Mouse (Mus musculus): ENCODE results near the gene Tmem191c. TPM values are rescaled to one million over a fixed set of nuclear protein-coding genes. Genes with fewer than 3 reads are reported as not detected.

The Tmem191c gene
- polyA plus RNA-seq, 1 experiment from 2014 or later: 15.0 TPM

- Histone ChIP-seq H3K4me3 (ENCODE audit: low read length) (no peak overlapping the region), H3K9ac (ENCODE audit: low read length) (no peak overlapping the region), H3K9me3 (replicated peaks; ENCODE audit: control insufficient read depth, low read length) (no peaks in the 10 kb centered on the region), H3K27ac (ENCODE audit: low read length) (no peak overlapping the region), H3K36me3 (ENCODE audit: control insufficient read depth, insufficient read depth) (peaks cover 18% of the 10 kb centered on the region), H3K4me2 (ENCODE audit: low read depth, low read length) (no peak overlapping the region), H3K27me3 (ENCODE audit: control insufficient read depth, insufficient read depth, low read length) (no peaks in the 10 kb centered on the region), H3K4me1 (ENCODE audit: control insufficient read depth, insufficient read depth, low read length) (peaks cover 36% of the 10 kb centered on the region)
- WGBS: 56% methylated on average over 2 of the region's 2 CpGs
- ATAC-seq (replicated peaks; ENCODE audit: extremely low read depth, insufficient read depth, low FRiP score): no peak
Observed at GRCm38 (mm10) chr16:17255270-17255669, 20.6 kb upstream of the Tmem191c start.

- 71% methylated on average over 9 of the region's 9 CpGs for WGBS
- H3K4me1 ChIP-seq (ENCODE audit: control insufficient read depth, insufficient read depth, low read length): peaks cover 27% of the 10 kb centered on the region
- no peak for ATAC-seq (replicated peaks; ENCODE audit: extremely low read depth, insufficient read depth, low FRiP score)
Observed at GRCm38 (mm10) chr16:17257359-17257821, 18.5 kb upstream of the Tmem191c start.

GRCm38 (mm10) chr16:17258917-17259316 lies 17.0 kb upstream of the Tmem191c start:
- Histone ChIP-seq H3K4me1 (ENCODE audit: control insufficient read depth, insufficient read depth, low read length) (peaks cover 15% of the 10 kb centered on the region), H3K4me3 (ENCODE audit: low read length) (no peak overlapping the region), H3K27ac (ENCODE audit: low read length) (no peak overlapping the region), H3K36me3 (ENCODE audit: control insufficient read depth, insufficient read depth) (peaks cover 18% of the 10 kb centered on the region), H3K27me3 (ENCODE audit: control insufficient read depth, insufficient read depth, low read length) (no peaks in the 10 kb centered on the region), H3K9ac (ENCODE audit: low read length) (no peak overlapping the region), H3K4me2 (ENCODE audit: low read depth, low read length) (no peak overlapping the region), H3K9me3 (replicated peaks; ENCODE audit: control insufficient read depth, low read length) (no peaks in the 10 kb centered on the region)
- ATAC-seq (replicated peaks; ENCODE audit: extremely low read depth, insufficient read depth, low FRiP score): no peak
- 87% methylated on average over 12 of the region's 12 CpGs for WGBS

More at GRCm38 (mm10) chr16:17257359-17257821, 18.5 kb upstream of the Tmem191c start:
- H3K36me3 ChIP-seq (ENCODE audit: control insufficient read depth, insufficient read depth): peaks cover 18% of the 10 kb centered on the region
- H3K4me2 ChIP-seq (ENCODE audit: low read depth, low read length): no peak overlapping the region
- H3K9me3 ChIP-seq (replicated peaks; ENCODE audit: control insufficient read depth, low read length): no peaks in the 10 kb centered on the region
- no peak overlapping the region for H3K27ac ChIP-seq (ENCODE audit: low read length)
- H3K4me3 ChIP-seq (ENCODE audit: low read length): no peak overlapping the region
- no peak overlapping the region for H3K9ac ChIP-seq (ENCODE audit: low read length)
- H3K27me3 ChIP-seq (ENCODE audit: control insufficient read depth, insufficient read depth, low read length): no peaks in the 10 kb centered on the region

- Histone ChIP-seq H3K36me3 (ENCODE audit: control insufficient read depth, insufficient read depth) (peaks cover 18% of the 10 kb centered on the region), H3K9ac (ENCODE audit: low read length) (no peak overlapping the region), H3K27me3 (ENCODE audit: control insufficient read depth, insufficient read depth, low read length) (no peaks in the 10 kb centered on the region), H3K9me3 (replicated peaks; ENCODE audit: control insufficient read depth, low read length) (no peaks in the 10 kb centered on the region), H3K4me1 (ENCODE audit: control insufficient read depth, insufficient read depth, low read length) (peaks cover 7% of the 10 kb centered on the region), H3K4me2 (ENCODE audit: low read depth, low read length) (no peak overlapping the region), H3K4me3 (ENCODE audit: low read length) (no peak overlapping the region), H3K27ac (ENCODE audit: low read length) (no peak overlapping the region)
- 85% methylated on average over 1 of the region's 1 CpGs for WGBS
- ATAC-seq (replicated peaks; ENCODE audit: extremely low read depth, insufficient read depth, low FRiP score): no peak
Observed at GRCm38 (mm10) chr16:17261341-17261740, 14.5 kb upstream of the Tmem191c start.

- ATAC-seq (replicated peaks; ENCODE audit: extremely low read depth, insufficient read depth, low FRiP score): no peak
- H3K9me3 ChIP-seq (replicated peaks; ENCODE audit: control insufficient read depth, low read length): peaks cover 7% of the 10 kb centered on the region
- H3K4me3 ChIP-seq (ENCODE audit: low read length): no peak overlapping the region
- H3K9ac ChIP-seq (ENCODE audit: low read length): no peak overlapping the region
- no peaks in the 10 kb centered on the region for H3K36me3 ChIP-seq (ENCODE audit: control insufficient read depth, insufficient read depth)
- H3K27me3 ChIP-seq (ENCODE audit: control insufficient read depth, insufficient read depth, low read length): no peaks in the 10 kb centered on the region
- peaks cover 5% of the 10 kb centered on the region; the same call in 1 of the 2 replicates for H3K4me1 ChIP-seq (ENCODE audit: control insufficient read depth, insufficient read depth, low read length)
- no peak overlapping the region for H3K4me2 ChIP-seq (ENCODE audit: low read depth, low read length)
- no peak overlapping the region for H3K27ac ChIP-seq (ENCODE audit: low read length)
- WGBS: 78% methylated on average over 3 of the region's 3 CpGs
Observed at GRCm38 (mm10) chr16:17266113-17266512, 9.8 kb upstream of the Tmem191c start.

- H3K9me3 ChIP-seq (replicated peaks; ENCODE audit: control insufficient read depth, low read length): peaks cover 7% of the 10 kb centered on the region
- no peak overlapping the region for H3K27ac ChIP-seq (ENCODE audit: low read length)
- H3K4me1 ChIP-seq (ENCODE audit: control insufficient read depth, insufficient read depth, low read length): no peaks in the 10 kb centered on the region
- WGBS: 21% methylated on average over 5 of the region's 5 CpGs
- no peak for ATAC-seq (replicated peaks; ENCODE audit: extremely low read depth, insufficient read depth, low FRiP score)
- H3K36me3 ChIP-seq (ENCODE audit: control insufficient read depth, insufficient read depth): no peaks in the 10 kb centered on the region
- no peak overlapping the region for H3K4me2 ChIP-seq (ENCODE audit: low read depth, low read length)
- no peaks in the 10 kb centered on the region for H3K27me3 ChIP-seq (ENCODE audit: control insufficient read depth, insufficient read depth, low read length)
- H3K9ac ChIP-seq (ENCODE audit: low read length): no peak overlapping the region
- no peak overlapping the region for H3K4me3 ChIP-seq (ENCODE audit: low read length)
Observed at GRCm38 (mm10) chr16:17267937-17268336, 7.9 kb upstream of the Tmem191c start.

- 88% methylated on average over 5 of the region's 5 CpGs for WGBS
- no peak for ATAC-seq (replicated peaks; ENCODE audit: extremely low read depth, insufficient read depth, low FRiP score)
Observed at GRCm38 (mm10) chr16:17269872-17270271, 6.0 kb upstream of the Tmem191c start.

GRCm38 (mm10) chr16:17271124-17271523 lies 4.8 kb upstream of the Tmem191c start:
- no peaks in the 10 kb centered on the region for H3K27me3 ChIP-seq (ENCODE audit: control insufficient read depth, insufficient read depth, low read length)
- no peak for ATAC-seq (replicated peaks; ENCODE audit: extremely low read depth, insufficient read depth, low FRiP score)
- peaks cover 7% of the 10 kb centered on the region for H3K9me3 ChIP-seq (replicated peaks; ENCODE audit: control insufficient read depth, low read length)
- 70% methylated on average over 4 of the region's 4 CpGs for WGBS
- no peak overlapping the region for H3K27ac ChIP-seq (ENCODE audit: low read length)
- no peaks in the 10 kb centered on the region for H3K36me3 ChIP-seq (ENCODE audit: control insufficient read depth, insufficient read depth)
- H3K4me1 ChIP-seq (ENCODE audit: control insufficient read depth, insufficient read depth, low read length): no peaks in the 10 kb centered on the region
- no peak overlapping the region for H3K4me3 ChIP-seq (ENCODE audit: low read length)
- no peak overlapping the region for H3K9ac ChIP-seq (ENCODE audit: low read length)
- H3K4me2 ChIP-seq (ENCODE audit: low read depth, low read length): no peak overlapping the region

More at GRCm38 (mm10) chr16:17269872-17270271, 6.0 kb upstream of the Tmem191c start:
- no peak overlapping the region for H3K4me3 ChIP-seq (ENCODE audit: low read length)
- H3K27me3 ChIP-seq (ENCODE audit: control insufficient read depth, insufficient read depth, low read length): no peaks in the 10 kb centered on the region
- H3K9me3 ChIP-seq (replicated peaks; ENCODE audit: control insufficient read depth, low read length): peaks cover 7% of the 10 kb centered on the region
- H3K9ac ChIP-seq (ENCODE audit: low read length): no peak overlapping the region
- no peak overlapping the region for H3K4me2 ChIP-seq (ENCODE audit: low read depth, low read length)
- no peaks in the 10 kb centered on the region for H3K36me3 ChIP-seq (ENCODE audit: control insufficient read depth, insufficient read depth)
- no peak overlapping the region for H3K27ac ChIP-seq (ENCODE audit: low read length)
- no peaks in the 10 kb centered on the region for H3K4me1 ChIP-seq (ENCODE audit: control insufficient read depth, insufficient read depth, low read length)

GRCm38 (mm10) chr16:17271856-17272255 lies 4.0 kb upstream of the Tmem191c start:
- H3K27me3 ChIP-seq (ENCODE audit: control insufficient read depth, insufficient read depth, low read length): 0 out of 2 replicates have a peak, but pooled peaks cover 4% of the 10 kb centered on the region
- H3K27ac ChIP-seq (ENCODE audit: low read length): no peak overlapping the region
- H3K4me1 ChIP-seq (ENCODE audit: control insufficient read depth, insufficient read depth, low read length): peaks cover 5% of the 10 kb centered on the region
- 78% methylated on average over 6 of the region's 6 CpGs for WGBS
- peaks cover 7% of the 10 kb centered on the region for H3K9me3 ChIP-seq (replicated peaks; ENCODE audit: control insufficient read depth, low read length)
- ATAC-seq (replicated peaks; ENCODE audit: extremely low read depth, insufficient read depth, low FRiP score): no peak
- no peak overlapping the region for H3K9ac ChIP-seq (ENCODE audit: low read length)
- H3K4me2 ChIP-seq (ENCODE audit: low read depth, low read length): no peak overlapping the region
- H3K36me3 ChIP-seq (ENCODE audit: control insufficient read depth, insufficient read depth): no peaks in the 10 kb centered on the region
- no peak overlapping the region for H3K4me3 ChIP-seq (ENCODE audit: low read length)

Measured in heart, embryonic 16.5 days (tissue).